Mouse (Mus musculus) kidney, adult 2 months (tissue): Measurements from ENCODE around the gene Zc3h7b.
"Not testable (repeated sequence)": the region's sequence is repeated elsewhere in the genome, so short reads cannot be mapped to it uniquely, and the experiment has no call there.

Experiments used
- CTCF ChIP-seq: fragments of 200-500 bp; conservative IDR thresholded peaks from 2 replicates; pipeline ENCODE4 v1.5.1; 2011; ENCODE audit warnings: low read depth, mild to moderate bottlenecking, control low read depth, low read length, moderate library complexity, mixed read lengths; ENCODE audit not compliant: insufficient read depth, insufficient read length
- POLR2A ChIP-seq: fragments of 200-500 bp; IDR thresholded peaks from one replicate; pipeline ENCODE4 v1.6.1; 2011; ENCODE audit warnings: low read depth, low read length, control low read depth

- not testable (repeated sequence) for TF ChIP-seq CTCF, POLR2A
These were observed 2.5 kb upstream of the Zc3h7b start for GRCm38 (mm10) chr15:81742368-81742767.
